Mouse (Mus musculus): Measurements from ENCODE around the gene Tnfrsf8. TPM values are rescaled to one million over a fixed set of nuclear protein-coding genes. Genes with fewer than 3 reads are reported as not detected.

Tnfrsf8 gene
- polyA plus RNA-seq, 1 experiment from 2014 or later = 0.08 TPM

DNA sequence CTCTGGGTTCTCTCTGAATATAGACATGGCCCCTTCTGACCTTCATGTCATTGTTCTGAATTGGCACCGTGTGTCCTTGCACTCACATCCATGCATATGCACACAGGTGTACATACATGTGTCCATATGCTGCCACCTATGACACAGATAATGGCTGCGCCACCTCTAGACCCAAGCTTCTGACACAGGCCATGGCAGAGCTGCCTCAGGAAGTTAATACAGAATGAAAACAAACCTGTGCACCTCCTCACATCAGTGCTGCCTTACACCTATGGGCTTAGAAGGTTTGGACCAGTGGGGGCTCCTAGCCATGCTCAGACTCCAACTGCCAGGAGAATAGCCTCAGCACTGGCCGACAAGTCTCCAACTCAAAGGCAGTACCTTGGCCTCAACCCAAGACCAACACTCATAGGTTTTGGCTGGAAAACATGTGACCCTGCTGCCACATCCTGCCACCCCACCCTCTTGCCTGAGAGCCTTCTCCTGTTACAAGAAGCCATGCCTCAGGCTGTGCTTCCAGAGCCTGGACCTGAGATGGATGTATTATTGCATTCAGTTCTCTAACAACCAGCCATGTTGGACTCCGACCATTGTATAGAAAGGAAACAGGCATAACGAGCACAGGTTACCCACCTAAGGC, 85.3 kb downstream of the Tnfrsf8 start:
- H3K27ac ChIP-seq (replicated peaks; ENCODE audit: low read depth, low read length) = no peak overlapping the region
- H3K4me2 ChIP-seq (ENCODE audit: low read depth, severe bottlenecking) = no peak overlapping the region
- no peaks in the 10 kb centered on the region for H3K9me3 ChIP-seq (ENCODE audit: control insufficient read depth, low read length)
- ATAC-seq (ENCODE audit: insufficient number of reproducible peaks, low FRiP score, low TSS enrichment, low read depth) (no peak; the same call in 1 of the 2 replicates), DNase-seq (ENCODE audit: low spot score) (no peak)
- H3K27me3 ChIP-seq (ENCODE audit: control insufficient read depth, insufficient read depth, low read length) = no peaks in the 10 kb centered on the region
- WGBS = 82% methylated on average over 5 of the region's 5 CpGs
- no peak overlapping the region for H3K9ac ChIP-seq (ENCODE audit: low read length)
- H3K36me3 ChIP-seq (ENCODE audit: control insufficient read depth, insufficient read depth, low read length) = no peaks in the 10 kb centered on the region
- no peak overlapping the region for H3K4me3 ChIP-seq (ENCODE audit: low read depth, low read length)
- H3K4me1 ChIP-seq (ENCODE audit: control insufficient read depth, insufficient read depth, low read length) = no peaks in the 10 kb centered on the region

DNA sequence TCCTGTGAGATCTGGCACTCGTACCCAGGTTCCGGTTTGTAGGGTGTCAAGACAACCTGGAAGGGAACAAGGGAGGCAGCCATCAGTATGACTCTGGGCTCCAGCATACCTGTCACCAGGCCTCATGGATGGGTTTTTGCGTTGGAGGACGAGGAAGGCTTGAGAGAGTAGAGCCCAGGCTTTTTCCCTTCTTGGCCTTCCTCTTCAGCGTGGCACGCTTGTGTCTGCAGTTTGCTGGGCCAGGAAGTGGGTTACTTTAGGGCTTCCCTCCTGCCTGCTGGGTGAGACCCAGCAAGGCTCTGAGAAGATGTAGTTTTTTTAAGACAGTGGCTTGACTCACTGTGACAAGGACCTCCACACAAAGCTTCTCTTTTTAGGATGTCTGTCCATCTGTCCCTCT, 85.9 kb downstream of the Tnfrsf8 start:
- Histone ChIP-seq H3K27me3 (ENCODE audit: control insufficient read depth, insufficient read depth, low read length) (no peaks in the 10 kb centered on the region), H3K36me3 (ENCODE audit: control insufficient read depth, insufficient read depth, low read length) (no peaks in the 10 kb centered on the region), H3K4me1 (ENCODE audit: control insufficient read depth, insufficient read depth, low read length) (no peaks in the 10 kb centered on the region), H3K9ac (ENCODE audit: low read length) (no peak overlapping the region), H3K27ac (replicated peaks; ENCODE audit: low read depth, low read length) (no peak overlapping the region), H3K4me3 (ENCODE audit: low read depth, low read length) (no peak overlapping the region), H3K4me2 (ENCODE audit: low read depth, severe bottlenecking) (no peak overlapping the region), H3K9me3 (ENCODE audit: control insufficient read depth, low read length) (no peaks in the 10 kb centered on the region)
- ATAC-seq (ENCODE audit: insufficient number of reproducible peaks, low FRiP score, low TSS enrichment, low read depth) (no peak), DNase-seq (ENCODE audit: low spot score) (no peak)
- WGBS = 88% methylated on average over 6 of the region's 6 CpGs

DNA sequence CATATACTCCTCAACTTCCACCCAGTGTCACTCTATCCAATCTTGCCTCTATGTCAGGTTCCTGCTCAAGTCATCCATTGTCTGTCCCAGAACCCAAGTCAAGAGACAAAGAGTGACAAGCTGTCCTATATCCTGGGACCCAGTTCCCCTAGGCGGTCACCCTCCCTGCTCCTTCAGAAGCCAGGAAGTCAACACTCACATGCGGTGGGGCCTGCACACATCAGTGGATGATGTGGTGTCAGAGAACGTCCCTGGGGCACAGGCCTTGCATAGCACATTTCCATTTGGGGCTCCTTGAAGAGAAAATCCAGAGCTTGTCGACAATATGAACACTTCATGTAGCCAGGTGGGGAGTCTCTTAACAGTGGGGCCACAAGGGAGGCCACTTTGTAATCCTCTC, 90.4 kb downstream of the Tnfrsf8 start:
- WGBS = 87% methylated on average over 4 of the region's 4 CpGs
- ATAC-seq (ENCODE audit: insufficient number of reproducible peaks, low FRiP score, low TSS enrichment, low read depth) = no peak
- H3K4me1 ChIP-seq (ENCODE audit: control insufficient read depth, insufficient read depth, low read length) = no peaks in the 10 kb centered on the region
- no peaks in the 10 kb centered on the region for H3K36me3 ChIP-seq (ENCODE audit: control insufficient read depth, insufficient read depth, low read length)
- H3K27ac ChIP-seq (replicated peaks; ENCODE audit: low read depth, low read length) = no peak overlapping the region
- H3K27me3 ChIP-seq (ENCODE audit: control insufficient read depth, insufficient read depth, low read length) = no peaks in the 10 kb centered on the region
- no peak overlapping the region for H3K9ac ChIP-seq (ENCODE audit: low read length)
- no peak overlapping the region for H3K4me2 ChIP-seq (ENCODE audit: low read depth, severe bottlenecking)
- no peaks in the 10 kb centered on the region for H3K9me3 ChIP-seq (ENCODE audit: control insufficient read depth, low read length)
- no peak overlapping the region for H3K4me3 ChIP-seq (ENCODE audit: low read depth, low read length)
- no peak for DNase-seq (ENCODE audit: low spot score)

DNA sequence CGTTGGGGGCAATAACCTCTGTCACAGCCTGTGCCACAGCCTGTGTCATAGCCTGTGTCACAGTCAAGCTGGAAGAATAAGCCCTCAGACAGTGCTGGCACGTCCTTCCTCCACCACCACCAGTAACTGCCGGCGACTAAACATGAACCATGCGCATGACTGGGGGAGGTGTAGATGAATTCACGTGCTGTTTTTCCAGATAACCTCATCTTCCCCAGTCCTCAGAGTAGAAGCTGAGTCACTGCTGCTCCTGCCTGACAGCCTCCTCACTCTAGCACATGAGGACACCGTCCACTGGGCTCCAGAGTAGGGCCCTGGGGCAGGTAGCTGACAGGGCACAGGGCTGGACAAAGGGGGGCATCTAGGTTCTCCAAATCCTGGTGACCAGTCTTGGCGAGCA, 92.9 kb downstream of the Tnfrsf8 start:
- no peak for ATAC-seq (ENCODE audit: insufficient number of reproducible peaks, low FRiP score, low TSS enrichment, low read depth)
- Histone ChIP-seq H3K36me3 (ENCODE audit: control insufficient read depth, insufficient read depth, low read length) (no peaks in the 10 kb centered on the region), H3K9me3 (ENCODE audit: control insufficient read depth, low read length) (no peaks in the 10 kb centered on the region), H3K4me3 (ENCODE audit: low read depth, low read length) (no peak overlapping the region), H3K27ac (replicated peaks; ENCODE audit: low read depth, low read length) (no peak overlapping the region), H3K9ac (ENCODE audit: low read length) (no peak overlapping the region), H3K27me3 (ENCODE audit: control insufficient read depth, insufficient read depth, low read length) (no peaks in the 10 kb centered on the region), H3K4me2 (ENCODE audit: low read depth, severe bottlenecking) (no peak overlapping the region), H3K4me1 (ENCODE audit: control insufficient read depth, insufficient read depth, low read length) (no peaks in the 10 kb centered on the region)
- WGBS = 76% methylated on average over 8 of the region's 8 CpGs
- DNase-seq (ENCODE audit: low spot score) = no peak

DNA sequence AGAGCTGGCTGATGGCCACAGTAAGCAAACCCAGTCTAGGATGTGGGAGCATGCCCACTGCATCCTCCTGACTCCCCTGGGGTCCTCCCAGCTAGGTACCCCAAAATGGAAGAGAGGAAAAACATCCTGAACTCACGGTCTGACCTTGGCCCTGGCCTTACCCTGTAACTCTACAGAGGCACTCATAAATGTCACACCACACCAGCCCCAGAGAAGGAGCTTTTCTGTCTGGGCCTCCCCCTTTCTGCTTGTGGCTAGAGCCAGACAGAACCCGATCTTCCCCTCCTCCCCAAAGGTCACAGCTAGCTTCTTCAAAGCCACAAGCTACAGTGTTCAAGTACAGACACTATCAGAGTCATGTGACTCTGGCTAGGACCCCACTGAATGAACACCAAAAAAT, 93.6 kb downstream of the Tnfrsf8 start:
- Histone ChIP-seq H3K4me2 (ENCODE audit: low read depth, severe bottlenecking) (no peak overlapping the region), H3K4me3 (ENCODE audit: low read depth, low read length) (no peak overlapping the region), H3K9me3 (ENCODE audit: control insufficient read depth, low read length) (no peaks in the 10 kb centered on the region), H3K4me1 (ENCODE audit: control insufficient read depth, insufficient read depth, low read length) (no peaks in the 10 kb centered on the region), H3K9ac (ENCODE audit: low read length) (no peak overlapping the region), H3K27me3 (ENCODE audit: control insufficient read depth, insufficient read depth, low read length) (no peaks in the 10 kb centered on the region), H3K27ac (replicated peaks; ENCODE audit: low read depth, low read length) (no peak overlapping the region), H3K36me3 (ENCODE audit: control insufficient read depth, insufficient read depth, low read length) (no peaks in the 10 kb centered on the region)
- ATAC-seq (ENCODE audit: insufficient number of reproducible peaks, low FRiP score, low TSS enrichment, low read depth) (no peak), DNase-seq (ENCODE audit: low spot score) (no peak)
- WGBS = 61% methylated on average over 2 of the region's 2 CpGs

DNA sequence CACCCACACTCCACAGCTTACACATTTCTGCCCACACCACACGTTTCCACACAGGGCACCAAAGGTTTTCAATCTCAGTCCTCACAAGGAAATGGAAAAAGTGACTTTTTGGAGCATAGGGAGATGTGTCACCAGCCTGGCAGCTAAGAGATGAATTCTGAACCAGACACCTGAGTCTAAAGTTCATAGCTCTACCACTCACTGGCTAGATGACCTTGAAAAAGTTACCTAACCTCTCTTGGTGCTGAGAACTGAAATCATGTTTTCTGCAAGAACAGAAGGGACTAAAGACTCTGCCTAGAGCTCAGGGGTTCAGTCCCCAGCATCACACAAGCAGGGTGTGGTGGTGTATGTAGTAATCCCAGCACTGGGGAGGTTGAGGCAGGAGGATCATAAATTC, 95.0 kb downstream of the Tnfrsf8 start:
- WGBS = 83% methylated on average over 1 of the region's 1 CpGs
- DNase-seq (ENCODE audit: low spot score) (no peak), ATAC-seq (ENCODE audit: insufficient number of reproducible peaks, low FRiP score, low TSS enrichment, low read depth) (no peak)
- no peak overlapping the region for H3K9ac ChIP-seq (ENCODE audit: low read length)
- no peak overlapping the region for H3K4me2 ChIP-seq (ENCODE audit: low read depth, severe bottlenecking)
- H3K4me3 ChIP-seq (ENCODE audit: low read depth, low read length) = no peak overlapping the region
- no peaks in the 10 kb centered on the region for H3K27me3 ChIP-seq (ENCODE audit: control insufficient read depth, insufficient read depth, low read length)
- H3K9me3 ChIP-seq (ENCODE audit: control insufficient read depth, low read length) = no peaks in the 10 kb centered on the region
- no peak overlapping the region for H3K27ac ChIP-seq (replicated peaks; ENCODE audit: low read depth, low read length)
- H3K36me3 ChIP-seq (ENCODE audit: control insufficient read depth, insufficient read depth, low read length) = no peaks in the 10 kb centered on the region
- H3K4me1 ChIP-seq (ENCODE audit: control insufficient read depth, insufficient read depth, low read length) = no peaks in the 10 kb centered on the region

DNA sequence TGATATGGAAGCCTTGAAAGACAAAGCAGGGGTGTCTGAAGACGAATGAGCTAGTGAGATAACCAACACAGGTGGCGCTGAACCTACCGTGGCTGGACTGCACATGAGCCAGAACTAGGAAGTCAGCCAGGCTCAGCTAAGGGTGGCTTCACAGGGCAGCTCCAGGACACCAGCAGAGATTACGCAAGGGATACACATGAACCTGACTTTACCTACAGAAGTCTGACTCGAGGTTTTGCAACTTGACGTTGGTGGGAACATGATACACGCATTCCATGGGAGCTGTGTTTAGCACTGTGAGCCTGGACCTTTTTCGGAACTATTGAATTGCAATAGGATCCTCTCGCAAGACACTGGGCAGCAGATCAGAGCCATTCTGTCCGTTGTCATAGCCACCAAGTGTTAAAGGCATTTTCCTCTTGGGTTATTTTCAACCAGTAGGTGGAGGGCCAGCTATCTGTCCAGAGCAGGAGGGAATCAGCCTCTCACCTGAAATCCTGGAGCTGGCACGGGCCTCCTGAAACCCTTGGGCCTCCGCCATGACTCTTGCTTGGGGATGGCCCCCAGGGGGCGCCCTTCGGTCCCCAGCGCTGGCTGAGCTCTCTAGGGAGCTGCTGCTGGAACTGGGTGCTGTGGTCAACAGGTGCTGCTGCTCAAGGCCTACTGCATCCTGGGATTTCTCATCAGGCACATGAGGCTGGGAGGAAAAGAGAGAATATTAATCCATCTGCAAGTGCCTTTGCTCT, 95.6 kb downstream of the Tnfrsf8 start:
- no peak for DNase-seq (ENCODE audit: low spot score)
- Histone ChIP-seq H3K9me3 (ENCODE audit: control insufficient read depth, low read length) (no peaks in the 10 kb centered on the region), H3K4me1 (ENCODE audit: control insufficient read depth, insufficient read depth, low read length) (no peaks in the 10 kb centered on the region), H3K9ac (ENCODE audit: low read length) (no peak overlapping the region), H3K27ac (replicated peaks; ENCODE audit: low read depth, low read length) (no peak overlapping the region), H3K36me3 (ENCODE audit: control insufficient read depth, insufficient read depth, low read length) (no peaks in the 10 kb centered on the region), H3K4me3 (ENCODE audit: low read depth, low read length) (no peak overlapping the region), H3K4me2 (ENCODE audit: low read depth, severe bottlenecking) (no peak overlapping the region), H3K27me3 (ENCODE audit: control insufficient read depth, insufficient read depth, low read length) (no peaks in the 10 kb centered on the region)
- 65% methylated on average over 15 of the region's 15 CpGs for WGBS
- no peak for ATAC-seq (ENCODE audit: insufficient number of reproducible peaks, low FRiP score, low TSS enrichment, low read depth)

DNA sequence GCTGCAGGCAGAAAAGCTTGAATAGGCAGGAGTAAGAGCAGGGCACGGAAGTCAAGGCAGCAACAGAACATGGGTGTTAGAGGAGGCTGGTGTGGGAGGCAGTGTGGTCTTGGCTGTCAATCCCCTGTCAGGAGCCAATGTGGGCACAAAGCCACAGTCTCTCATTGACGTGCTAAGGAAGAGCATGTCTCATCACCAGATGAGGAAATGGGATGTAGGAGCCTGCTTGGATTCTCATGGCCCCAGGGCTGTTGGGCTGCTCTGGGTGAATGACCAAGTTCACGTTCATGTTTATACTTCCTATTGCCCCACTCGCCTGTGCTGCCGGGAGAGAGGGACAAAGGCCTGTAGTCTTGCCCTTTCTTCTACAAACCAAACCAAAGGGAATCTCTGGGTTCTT, 97.1 kb downstream of the Tnfrsf8 start:
- Histone ChIP-seq H3K4me3 (ENCODE audit: low read depth, low read length) (no peak overlapping the region), H3K9me3 (ENCODE audit: control insufficient read depth, low read length) (no peaks in the 10 kb centered on the region), H3K27me3 (ENCODE audit: control insufficient read depth, insufficient read depth, low read length) (no peaks in the 10 kb centered on the region), H3K27ac (replicated peaks; ENCODE audit: low read depth, low read length) (no peak overlapping the region), H3K9ac (ENCODE audit: low read length) (no peak overlapping the region), H3K36me3 (ENCODE audit: control insufficient read depth, insufficient read depth, low read length) (no peaks in the 10 kb centered on the region), H3K4me2 (ENCODE audit: low read depth, severe bottlenecking) (no peak overlapping the region), H3K4me1 (ENCODE audit: control insufficient read depth, insufficient read depth, low read length) (no peaks in the 10 kb centered on the region)
- ATAC-seq (ENCODE audit: insufficient number of reproducible peaks, low FRiP score, low TSS enrichment, low read depth) (no peak), DNase-seq (ENCODE audit: low spot score) (no peak)
- 83% methylated on average over 5 of the region's 5 CpGs for WGBS
